Mouse (Mus musculus): Measurements from ENCODE around the gene Gnai2. TPM values are rescaled to one million over a fixed set of nuclear protein-coding genes. Genes with fewer than 3 reads are reported as not detected.
"Not testable (repeated sequence)": the region's sequence is repeated elsewhere in the genome, so short reads cannot be mapped to it uniquely, and the experiment has no call there.

Gene Gnai2
- total RNA-seq, 2 experiments from 2014 or later, result 65.2 to 70.5 TPM

DNA sequence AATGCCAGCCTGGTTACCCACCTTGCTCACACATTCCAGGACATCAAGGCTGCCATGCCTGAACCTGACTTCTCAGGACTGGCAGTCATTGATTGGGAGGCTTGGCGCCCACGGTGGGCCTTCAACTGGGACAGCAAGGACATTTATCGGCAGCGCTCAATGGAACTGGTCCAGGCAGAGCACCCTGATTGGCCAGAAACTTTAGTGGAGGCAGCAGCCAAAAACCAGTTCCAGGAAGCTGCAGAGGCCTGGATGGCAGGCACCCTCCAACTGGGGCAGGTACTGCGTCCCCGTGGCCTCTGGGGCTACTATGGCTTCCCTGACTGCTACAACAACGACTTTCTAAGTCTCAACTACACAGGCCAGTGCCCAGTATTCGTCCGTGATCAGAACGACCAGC lies 57.3 kb downstream of the Gnai2 start:
- no peak for DNase-seq
- intact Hi-C loops (cut with DNase I), result no loop called here

DNA sequence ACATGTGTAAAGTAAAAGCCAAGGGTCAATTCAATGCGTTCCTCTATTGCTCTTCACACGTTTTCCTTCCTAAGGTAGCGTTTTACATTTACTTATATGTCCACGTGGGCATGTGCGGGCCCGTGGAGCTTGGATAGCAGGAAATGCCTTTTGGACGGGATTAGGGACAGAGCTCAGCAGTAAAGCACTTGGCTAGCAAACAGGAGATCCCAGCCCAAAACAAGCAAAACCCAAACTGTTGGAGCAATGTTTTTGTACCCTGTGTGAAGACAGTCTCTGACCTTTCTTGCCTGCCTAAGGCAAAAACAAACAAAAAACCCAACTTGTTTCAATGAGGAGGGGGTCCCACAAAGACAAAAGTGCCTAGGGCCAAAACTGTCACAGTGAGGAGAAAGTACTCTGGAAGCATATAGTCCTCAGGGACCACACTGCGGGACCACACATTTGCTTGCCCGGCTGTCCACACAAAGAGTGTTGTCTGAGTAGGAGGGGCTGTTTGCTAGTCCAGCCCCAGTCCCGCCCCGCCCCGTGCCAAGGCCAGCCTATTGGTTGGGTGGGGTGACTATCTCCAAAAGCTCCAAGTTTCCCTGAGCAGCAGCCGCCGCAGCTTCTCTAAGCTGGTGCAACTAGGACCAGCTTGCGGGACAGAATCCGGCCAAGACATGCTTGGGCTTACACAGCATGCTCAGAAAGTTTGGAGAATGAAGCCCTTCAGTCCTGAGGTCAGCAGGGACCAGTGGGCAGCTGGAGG lies 58.6 kb downstream of the Gnai2 start, which contains the start of gene Hyal1:
Gene Hyal1, plus strand, starts transcription at position 571 of the 751 bp plus-strand sequence.
- intact Hi-C loops (cut with DNase I), result no loop called here
- peak; percentile 77 to 85 for DNase-seq

DNA sequence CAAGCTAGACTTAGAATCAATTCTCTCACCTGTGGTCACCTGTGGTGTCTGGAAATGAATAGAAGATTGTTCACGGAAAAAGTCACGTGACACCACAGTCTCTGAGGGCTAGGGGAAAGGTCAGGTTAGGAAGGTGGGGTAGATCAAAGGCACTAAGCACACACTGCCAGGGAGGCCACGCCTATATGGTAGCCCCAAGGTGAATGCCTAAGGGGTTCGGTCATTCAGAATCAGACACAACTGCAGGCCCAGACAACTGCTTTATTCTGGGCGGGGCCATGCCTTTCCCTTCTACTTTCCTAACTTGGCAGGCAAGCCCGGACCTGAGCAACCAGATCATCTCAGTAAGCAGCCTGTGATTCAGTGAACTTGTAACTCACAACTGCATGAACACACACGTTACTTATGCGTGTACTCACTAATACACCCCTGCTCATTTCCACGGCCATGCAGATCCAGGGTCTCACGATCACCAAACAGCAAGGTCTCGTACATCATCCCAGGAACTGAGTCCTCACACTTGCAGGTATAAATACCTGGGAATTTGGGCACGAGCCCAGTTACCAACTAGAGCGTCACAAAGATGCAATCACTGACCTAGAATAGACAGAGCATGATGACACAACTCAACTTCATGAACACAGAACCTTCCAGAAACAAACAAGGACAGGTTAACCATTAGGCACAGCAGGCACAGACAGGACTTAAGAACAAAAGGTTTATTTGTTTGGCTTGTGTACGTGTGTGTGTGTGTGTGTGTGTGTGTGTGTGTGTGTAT lies 59.4 kb downstream of the Gnai2 start:
- DNase-seq, result no peak
- intact Hi-C loops (cut with DNase I), result no loop called here

- intact Hi-C loops (cut with DNase I); DNase-seq: not testable (repeated sequence)
These were observed 61.4 kb downstream of the Gnai2 start for GRCm38 (mm10) chr9:107573774-107574173.

DNA sequence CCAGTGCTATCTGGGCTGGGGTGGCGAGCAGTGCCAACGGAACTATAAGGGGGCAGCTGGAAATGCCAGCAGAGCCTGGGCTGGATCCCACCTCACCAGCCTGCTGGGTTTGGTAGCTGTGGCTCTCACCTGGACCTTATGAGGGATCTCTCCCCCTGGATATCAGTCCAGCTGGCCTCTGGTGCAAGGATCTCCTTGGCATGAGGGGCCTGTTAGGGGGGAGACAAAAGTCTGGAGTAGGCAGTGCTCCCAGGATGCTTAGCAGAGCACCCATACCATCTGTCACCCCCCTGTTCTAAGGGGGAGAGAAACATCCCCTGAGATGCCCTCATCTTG lies 62.9 kb downstream of the Gnai2 start:
- no peak for DNase-seq

GRCm38 (mm10) chr9:107571534-107572326 lies 63.4 kb downstream of the Gnai2 start:
- intact Hi-C loops (cut with DNase I), result no loop called here
- DNase-seq, result no peak

More for the DNA sequence above, 62.9 kb downstream of the Gnai2 start:
- intact Hi-C loops (cut with DNase I), result no loop called here

GRCm38 (mm10) chr9:107570845-107571244 lies 64.3 kb downstream of the Gnai2 start:
- no peak for DNase-seq
- intact Hi-C loops (cut with DNase I), result no loop called here

GRCm38 (mm10) chr9:107570016-107570415 lies 65.2 kb downstream of the Gnai2 start:
- DNase-seq, result no peak
- intact Hi-C loops (cut with DNase I), result no loop called here

DNA sequence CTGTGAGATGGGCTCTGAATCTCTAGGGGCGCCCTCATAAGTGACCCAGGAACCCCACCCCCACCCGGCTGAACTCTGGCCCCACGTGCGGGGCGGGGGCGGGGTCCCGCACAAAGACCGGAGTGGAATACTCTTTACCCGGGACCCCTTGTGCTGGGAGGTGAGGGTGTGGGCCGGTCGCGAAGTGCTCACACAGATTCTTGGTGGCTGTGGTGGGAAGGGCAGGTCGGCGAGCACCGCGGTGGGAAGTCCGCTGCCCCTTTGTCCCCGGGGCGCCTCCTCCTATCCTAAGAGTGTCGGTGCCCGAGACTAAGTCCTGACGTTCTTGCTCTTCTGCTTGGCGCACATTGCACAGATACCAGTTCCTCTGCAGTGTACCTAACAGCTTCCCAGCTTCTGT lies 65.9 kb downstream of the Gnai2 start:
- intact Hi-C loops (cut with DNase I), result no loop called here
- DNase-seq, result no peak

DNA sequence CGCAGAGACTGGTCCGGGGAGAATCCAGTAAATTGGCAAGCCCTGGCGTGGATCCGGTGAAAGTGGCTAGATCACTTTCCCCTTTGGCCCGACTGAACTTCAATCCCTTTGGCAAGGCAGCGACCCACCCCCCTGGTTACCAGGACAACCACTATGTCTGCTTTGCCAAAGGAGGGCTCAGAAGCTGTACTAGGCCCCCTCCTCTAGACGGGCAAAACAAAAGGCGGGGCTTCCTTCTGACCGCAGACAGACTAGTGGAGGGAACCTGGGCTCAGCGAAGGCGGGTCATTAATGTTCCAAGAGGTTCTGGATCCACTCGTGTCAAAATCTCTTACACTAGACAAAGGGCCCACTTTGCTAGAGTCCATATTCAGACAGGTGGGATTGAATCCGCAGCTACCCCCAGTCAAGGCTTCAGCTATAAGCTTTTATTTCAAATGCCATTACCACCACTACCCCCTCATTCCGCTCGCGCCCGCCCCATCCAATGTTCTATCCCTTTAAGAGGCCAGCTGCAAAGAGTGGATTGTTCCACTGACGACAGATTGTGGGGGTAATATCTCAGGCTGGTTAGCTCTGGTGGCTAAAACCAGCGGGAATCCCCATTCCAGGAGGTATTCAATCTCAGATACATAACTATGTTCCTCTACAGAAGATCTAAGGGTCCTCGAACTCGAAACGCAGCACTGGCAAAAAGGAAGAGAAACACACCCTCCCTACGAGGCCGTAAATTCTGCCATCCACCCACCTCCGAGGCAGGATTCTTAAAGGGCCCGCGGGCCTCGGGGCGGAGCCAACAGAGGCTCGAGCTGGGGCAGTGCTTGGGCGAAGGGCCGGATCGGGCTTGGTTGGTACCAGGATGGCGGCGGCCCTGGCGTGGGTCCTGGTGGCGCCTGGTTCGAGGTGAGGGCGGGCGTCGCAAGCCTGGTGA lies 66.6 kb downstream of the Gnai2 start:
- intact Hi-C loops (cut with DNase I), result no loop called here
- DNase-seq, result peak; percentile 81 to 82

GRCm38 (mm10) chr9:107567702-107568319 lies 67.4 kb downstream of the Gnai2 start, which contains the start of gene Hyal2:
TSS of gene Hyal2 (plus strand) at chr9:107567945.
- DNase-seq, result no peak
- intact Hi-C loops (cut with DNase I), result no loop called here

DNA sequence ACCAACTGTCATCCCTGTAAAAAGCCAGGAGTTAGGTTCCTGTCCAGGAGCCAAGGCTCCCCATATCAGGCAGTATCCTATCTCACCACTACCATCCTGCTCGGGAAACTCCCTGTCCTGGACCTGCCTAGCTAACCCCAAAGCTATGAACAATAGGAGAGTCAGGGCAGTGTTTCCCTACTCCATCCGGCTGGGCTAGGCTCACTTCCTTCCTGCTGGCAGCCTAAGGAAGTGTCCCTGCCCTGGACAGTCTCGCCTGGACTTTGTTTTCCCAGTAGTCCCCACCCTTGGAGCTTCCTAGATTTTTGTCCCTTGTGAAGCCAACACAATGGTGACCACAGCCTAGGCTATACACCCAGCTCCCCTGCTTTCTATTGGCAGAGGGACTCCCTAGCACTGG lies 68.3 kb downstream of the Gnai2 start:
- intact Hi-C loops (cut with DNase I), result no loop called here

GRCm38 (mm10) chr9:107566041-107566709 lies 69.0 kb downstream of the Gnai2 start:
- intact Hi-C loops (cut with DNase I), result no loop called here
- DNase-seq, result peak; percentile 78 to 81

More for the DNA sequence above, 68.3 kb downstream of the Gnai2 start:
- no peak for DNase-seq

- DNase-seq; intact Hi-C loops (cut with DNase I): not testable (repeated sequence)
These were observed 69.6 kb downstream of the Gnai2 start for GRCm38 (mm10) chr9:107565556-107565955.

Other genes with a start within 250 kb of the Gnai2 start
- gene Cacna2d2, start 235.8 kb downstream of the Gnai2 start, total RNA-seq (2021), result under 1 TPM; 0.35 to 0.71 TPM
- 10 to 100 TPM; 13.3 to 14.3 TPM for gene Tmem115, start 101.4 kb downstream of the Gnai2 start, total RNA-seq (2021)
- gene Cyb561d2, start 93.2 kb downstream of the Gnai2 start, total RNA-seq (2021), result 1 to 10 TPM; 2.3 to 3.4 TPM
- 10 to 100 TPM in 1 of 2 experiments, 1 to 10 TPM in 1; 9.1 to 11.6 TPM for gene Nprl2, start 93.1 kb downstream of the Gnai2 start, total RNA-seq (2021)
- not detected for gene Zmynd10, start 88.1 kb downstream of the Gnai2 start, total RNA-seq (2021)
- gene Rassf1, start 83.8 kb downstream of the Gnai2 start, total RNA-seq (2021), result 10 to 100 TPM; 10.4 to 14.9 TPM
- 10 to 100 TPM; 28.7 to 35.1 TPM for gene Tusc2, start 72.1 kb downstream of the Gnai2 start, total RNA-seq (2021)
- gene Hyal2, start 67.4 kb downstream of the Gnai2 start, total RNA-seq (2021), result 10 to 100 TPM; 12.0 to 16.5 TPM
- gene Hyal1, start 58.4 kb downstream of the Gnai2 start, total RNA-seq (2021), result 1 to 10 TPM; 2.5 to 2.8 TPM
- 10 to 100 TPM; 11.2 to 14.4 TPM for gene Naa80, start 56.5 kb downstream of the Gnai2 start, total RNA-seq (2021)
- under 1 TPM; 0.23 to 0.27 TPM for gene Hyal3, start 54.5 kb downstream of the Gnai2 start, total RNA-seq (2021)
- 10 to 100 TPM; 48.2 to 55.8 TPM for gene Ifrd2, start 47.7 kb downstream of the Gnai2 start, total RNA-seq (2021)
- gene Sema3b, start 26.1 kb downstream of the Gnai2 start, total RNA-seq (2021), result 10 to 100 TPM; 13.1 to 17.5 TPM
- 10 to 100 TPM; 60.6 to 81.6 TPM for gene Slc38a3, start 34.2 kb upstream of the Gnai2 start, total RNA-seq (2021)
- not detected for gene Gnat1, start 44.3 kb upstream of the Gnai2 start, total RNA-seq (2021)
- 1 to 10 TPM; 4.9 to 6.1 TPM for gene Sema3f, start 75.1 kb upstream of the Gnai2 start, total RNA-seq (2021)
- 10 to 100 TPM; 32.7 to 36.3 TPM for gene Rbm5, start 135.6 kb upstream of the Gnai2 start, total RNA-seq (2021)
- gene Rbm6, start 237.9 kb upstream of the Gnai2 start, total RNA-seq (2021), result 10 to 100 TPM; 16.4 to 19.1 TPM

All from gastrocnemius, postnatal 36 days (tissue).